Mouse (Mus musculus) adrenal gland (tissue): ENCODE data around the gene Nmur2.

Experiments used
- intact Hi-C: fragments of 180-260 bp; cut with DNase I; formaldehyde crosslinking; loops from one replicate; pipeline ENCODE4 v1.15.1; 2025
- long read RNA-seq, 2 experiments: library from polyadenylated mRNA; unstranded; transcript quantifications; one replicate each; pipeline ENCODE4 v2.0.0; 2020; ENCODE audit warnings: borderline replicate concordance in 1 of 2; ENCODE audit not compliant: insufficient replicate concordance in 1 of 2

Gene Nmur2
- long read RNA-seq, experiment 1 = 0 reads
- long read RNA-seq, experiment 2 = 0 reads

- intact Hi-C loops = no loop called here
Observed at GRCm38 (mm10) chr11:56040917-56041316, at the start of gene Nmur2. TSS of gene Nmur2 (minus strand) at chr11:56041010.

GRCm38 (mm10) chr11:56089127-56089689, 48.4 kb upstream of the Nmur2 start:
- intact Hi-C loops = no loop called here

DNA sequence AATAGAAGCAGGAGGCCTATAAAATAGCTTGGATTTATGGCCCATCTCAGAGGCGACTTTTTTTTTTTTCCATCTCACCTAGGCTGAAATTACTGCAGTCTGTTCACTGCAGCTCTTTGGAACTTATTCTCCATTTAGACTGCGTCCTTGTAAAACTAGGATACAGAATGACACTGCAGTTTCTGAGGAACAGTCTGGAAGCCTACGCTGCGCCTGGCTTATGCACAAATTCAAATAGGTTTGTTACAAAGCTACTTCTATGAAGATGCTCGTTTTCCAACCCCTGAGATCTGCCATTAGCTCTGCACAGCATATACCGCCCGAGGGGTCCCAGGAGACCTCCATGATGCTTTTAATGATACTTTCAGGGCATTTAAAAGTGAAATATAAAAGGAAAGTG, 31.3 kb upstream of the Nmur2 start:
- intact Hi-C loops = no loop called here

DNA sequence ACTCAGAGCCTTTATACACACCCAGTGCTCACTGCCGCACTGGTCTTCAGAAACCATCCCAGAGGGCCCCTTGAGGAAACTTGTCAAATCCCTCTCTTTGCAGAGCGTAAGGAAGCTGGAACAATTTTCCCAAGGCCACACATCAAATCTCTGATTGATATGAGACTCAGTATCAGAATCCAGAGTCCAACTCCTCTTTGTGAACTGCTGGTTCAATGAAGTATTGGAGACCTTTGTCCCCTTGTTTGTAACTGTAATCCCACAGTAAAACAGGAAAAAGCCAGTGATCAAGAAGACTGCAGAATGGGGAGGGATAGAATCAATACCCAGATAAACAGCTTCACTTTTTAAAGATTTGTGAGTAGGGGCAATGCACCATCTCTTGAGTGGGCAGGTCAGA, 28.8 kb upstream of the Nmur2 start:
- intact Hi-C loops = no loop called here

DNA sequence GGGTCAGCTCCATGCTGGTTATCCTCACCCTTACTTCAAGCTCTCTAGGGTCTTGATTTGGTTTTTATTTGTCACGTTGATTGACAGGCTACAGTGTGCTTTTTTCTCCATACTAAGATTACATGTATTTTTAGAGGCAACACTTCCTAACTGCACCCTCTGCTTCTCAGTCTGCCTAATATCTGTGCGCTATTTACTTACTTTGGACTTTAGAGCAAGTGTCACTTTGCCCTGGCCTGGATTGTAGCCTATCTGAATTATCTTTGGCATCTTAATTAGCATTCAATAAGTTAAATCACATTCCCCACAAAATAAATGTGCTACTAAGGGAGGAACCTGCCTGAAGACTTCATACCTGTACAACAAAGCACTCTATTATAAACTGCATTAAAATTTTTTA, 24.3 kb upstream of the Nmur2 start:
- intact Hi-C loops = no loop called here

DNA sequence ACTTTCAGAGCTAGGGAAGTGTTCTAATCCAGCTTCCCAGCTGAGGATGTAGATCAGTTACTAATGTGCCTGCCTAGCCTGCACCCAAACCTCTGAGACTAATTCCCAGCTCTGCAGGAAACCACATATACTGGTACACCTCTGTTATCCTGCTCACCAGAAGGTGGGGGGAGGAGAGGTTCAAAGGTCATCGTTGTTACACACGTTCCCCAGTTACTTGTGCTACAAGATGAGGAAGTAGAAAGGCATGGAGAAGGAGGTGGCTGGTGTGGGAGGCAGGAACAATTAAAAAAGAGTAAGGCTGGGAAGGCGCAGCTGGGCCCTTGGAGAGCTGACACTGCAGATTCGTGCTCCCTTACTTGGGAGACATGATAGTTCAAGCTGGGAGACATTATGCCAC, 23.8 kb upstream of the Nmur2 start:
- intact Hi-C loops = no loop called here

DNA sequence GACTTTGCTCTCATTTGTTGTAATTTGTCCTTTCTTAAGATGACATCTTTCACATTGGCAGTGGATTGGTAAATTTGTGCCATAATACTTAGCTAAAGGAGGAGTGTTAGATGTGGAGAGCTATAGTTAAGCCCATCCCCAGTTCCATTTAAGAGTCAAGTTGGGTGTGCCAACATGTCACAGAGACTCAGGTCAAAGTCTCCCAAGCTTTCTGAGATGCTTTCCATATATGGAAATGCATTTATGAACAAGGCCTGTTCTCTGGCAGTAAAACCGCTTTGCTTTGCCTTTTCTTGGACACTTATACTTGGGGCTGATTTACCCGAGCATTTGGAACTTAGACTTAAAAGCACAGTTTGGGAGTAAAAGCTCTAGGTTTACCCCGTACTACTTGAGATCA, 18.4 kb upstream of the Nmur2 start:
- intact Hi-C loops = loop anchor here (10.0 kb wide), 1 partner anchor 146 kb away; no protein-coding TSS in a partner anchor

DNA sequence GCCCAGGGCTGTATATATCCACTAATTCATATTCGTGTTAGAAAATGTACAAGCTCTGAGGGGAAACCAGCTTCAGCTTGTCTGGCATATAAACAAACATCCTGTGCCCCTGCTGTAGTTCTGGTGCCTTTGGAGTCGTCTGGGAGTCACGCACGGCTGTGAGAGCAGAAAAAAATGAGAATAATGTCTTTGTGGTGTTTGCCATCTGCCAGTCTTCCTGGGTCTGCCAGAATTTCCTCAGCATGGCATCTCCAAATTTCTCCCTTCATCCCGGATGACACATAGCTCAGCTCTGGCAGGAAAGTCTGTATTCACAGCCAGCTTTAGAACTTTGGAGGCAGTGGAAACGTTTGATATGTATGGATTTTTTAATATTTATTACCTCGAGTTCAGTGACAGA, 13.6 kb upstream of the Nmur2 start:
- intact Hi-C loops = loop anchor here (10.0 kb wide), 1 partner anchor 150 kb away; no protein-coding TSS in a partner anchor

GRCm38 (mm10) chr11:56026854-56027253, 14.0 kb downstream of the Nmur2 start:
- intact Hi-C loops = no loop called here

GRCm38 (mm10) chr11:56025746-56026570, 14.9 kb downstream of the Nmur2 start:
- intact Hi-C loops = no loop called here

DNA sequence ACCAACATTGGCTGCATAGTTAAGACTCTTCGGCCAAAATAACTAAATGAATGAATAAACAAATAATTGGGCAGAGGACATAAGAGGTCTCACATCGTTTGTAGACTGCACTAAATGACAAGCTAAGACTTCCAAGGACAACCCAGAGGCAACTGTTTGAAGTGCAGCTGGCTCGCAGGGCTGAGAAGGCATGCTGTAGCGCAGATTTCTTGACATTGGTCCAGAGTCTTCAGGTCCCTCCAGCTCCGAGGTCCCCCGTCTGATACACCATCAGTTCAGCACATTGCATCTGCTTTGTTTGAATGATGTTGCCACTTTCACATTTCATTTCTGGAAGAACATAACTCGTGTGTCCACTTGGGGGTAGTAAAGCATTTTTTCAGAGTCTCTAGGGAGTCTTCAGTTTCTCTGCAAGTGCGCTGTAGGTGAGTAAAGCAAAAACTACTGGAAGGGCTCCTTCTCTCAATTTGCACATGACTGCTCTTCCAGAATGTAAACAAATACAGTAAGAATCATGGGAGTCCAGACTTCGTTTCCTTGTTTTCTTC, 27.2 kb downstream of the Nmur2 start:
- intact Hi-C loops = no loop called here

DNA sequence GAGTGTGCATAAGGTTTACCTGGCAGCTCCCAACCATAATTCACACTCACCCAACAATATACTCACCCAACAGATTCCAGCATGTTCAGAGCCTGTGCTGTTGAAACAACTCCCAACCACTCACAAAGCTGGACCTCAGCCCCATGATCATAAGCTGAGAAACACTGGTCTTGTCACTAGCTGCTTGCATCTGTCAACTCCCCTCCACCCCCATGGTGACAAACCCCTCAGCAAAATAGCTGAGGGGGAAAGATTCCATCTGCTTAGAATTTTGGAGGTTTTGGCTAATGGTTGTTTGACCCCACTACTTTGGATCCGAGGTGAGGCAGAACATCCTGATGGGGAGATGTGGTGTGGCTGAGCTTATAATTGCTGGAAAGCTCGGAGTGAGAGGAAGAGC, 28.4 kb downstream of the Nmur2 start:
- intact Hi-C loops = no loop called here

DNA sequence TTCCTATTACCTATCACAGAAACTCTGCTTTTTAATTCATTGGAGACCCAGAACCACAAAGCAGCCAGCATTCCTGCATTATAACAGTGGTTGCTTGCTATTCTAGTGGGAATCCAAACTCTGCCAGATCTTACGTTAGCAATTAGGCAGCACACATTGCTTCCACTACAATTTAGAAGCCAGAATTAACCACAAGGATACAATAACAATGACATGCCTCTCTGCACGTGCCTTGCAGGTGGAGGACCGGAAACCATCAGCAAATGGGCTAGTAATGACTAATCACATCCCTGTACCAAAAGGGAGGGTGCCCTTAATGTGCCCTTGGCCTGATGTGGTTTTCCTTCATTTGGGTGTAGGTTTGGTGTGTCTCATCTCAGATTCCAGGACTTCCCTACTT, 32.5 kb downstream of the Nmur2 start:
- intact Hi-C loops = no loop called here

GRCm38 (mm10) chr11:55992799-55993198, 48.0 kb downstream of the Nmur2 start:
- intact Hi-C loops = loop anchor here (5.0 kb wide), 1 partner anchor 420 kb away; no protein-coding TSS in a partner anchor

- intact Hi-C loops = loop anchor here (5.0 kb wide), 1 partner anchor 420 kb away; no protein-coding TSS in a partner anchor
Observed at GRCm38 (mm10) chr11:55992148-55992547, 48.7 kb downstream of the Nmur2 start.

- intact Hi-C loops = loop anchor here (5.0 kb wide), 1 partner anchor 419 kb away; no protein-coding TSS in a partner anchor
Observed at GRCm38 (mm10) chr11:55991505-55992066, 49.2 kb downstream of the Nmur2 start.

- intact Hi-C loops = loop anchor here (5.0 kb wide), 1 partner anchor 467 kb away; no protein-coding TSS in a partner anchor
Observed at GRCm38 (mm10) chr11:55984643-55985042, 56.2 kb downstream of the Nmur2 start.

GRCm38 (mm10) chr11:55981656-55982055, 59.2 kb downstream of the Nmur2 start:
- intact Hi-C loops = no loop called here

GRCm38 (mm10) chr11:55978146-55978545, 62.7 kb downstream of the Nmur2 start:
- intact Hi-C loops = no loop called here
